Mouse (Mus musculus) MEL (cell line): ENCODE results near the gene Gm10031.

Source experiments
- CTCF ChIP-seq, 3 experiments: IDR thresholded peaks in 2 of 3; conservative IDR thresholded peaks in 1 of 3; 2 replicates each; pipeline ENCODE4 v1.5.1; 2011 to 2012; ENCODE audit warnings: low read length in 3 of 3, low read depth in 2 of 3, mild to moderate bottlenecking in 2 of 3, improper control_type of control experiment in 1 of 3, inconsistent platforms in 1 of 3, mixed read lengths in 1 of 3, moderate library complexity in 1 of 3; ENCODE audit not compliant: control insufficient read depth in 1 of 3, insufficient read depth in 1 of 3, poor library complexity in 1 of 3, severe bottlenecking in 1 of 3
- GATA1 ChIP-seq: IDR thresholded peaks from 2 replicates; pipeline ENCODE4 v1.6.1; 2011; ENCODE audit warnings: low read depth, low read length, improper control_type of control experiment
- HCFC1 ChIP-seq: IDR thresholded peaks from 2 replicates; pipeline ENCODE4 v1.6.1; 2012; ENCODE audit warnings: low read depth, mild to moderate bottlenecking, inconsistent platforms, low read length, improper control_type of control experiment, moderate library complexity
- JUND ChIP-seq: IDR thresholded peaks from 2 replicates; pipeline ENCODE4 v1.6.1; 2011; ENCODE audit warnings: low read depth, mild to moderate bottlenecking, improper control_type of control experiment, low read length
- MAX ChIP-seq: IDR thresholded peaks from 2 replicates; pipeline ENCODE4 v1.6.1; 2011; ENCODE audit warnings: low read length, improper control_type of control experiment
- MEF2A ChIP-seq: IDR thresholded peaks from 2 replicates; pipeline ENCODE4 v1.6.1; 2014; ENCODE audit warnings: low read depth, mild to moderate bottlenecking, inconsistent platforms, low read length, improper control_type of control experiment; ENCODE audit not compliant: poor library complexity, insufficient replicate concordance, severe bottlenecking; ENCODE audit errors: extremely low read depth
- MYB ChIP-seq: IDR thresholded peaks from 2 replicates; pipeline ENCODE4 v1.6.1; 2011; ENCODE audit warnings: mild to moderate bottlenecking, low read depth, low read length, improper control_type of control experiment
- MYC ChIP-seq: IDR thresholded peaks from 2 replicates; pipeline ENCODE4 v1.6.1; 2011; ENCODE audit warnings: low read depth, mild to moderate bottlenecking, low read length, improper control_type of control experiment, moderate library complexity
- NELFE ChIP-seq: IDR thresholded peaks from 2 replicates; pipeline ENCODE4 v1.6.1; 2011; ENCODE audit warnings: low read depth, low read length, improper control_type of control experiment
- POLR2A ChIP-seq, 2 experiments: IDR thresholded peaks; 2 replicates each; pipeline ENCODE4 v1.6.1; 2011 to 2012; ENCODE audit warnings: low read length in 2 of 2, mild to moderate bottlenecking in 2 of 2, control low read depth in 1 of 2, improper control_type of control experiment in 1 of 2, low read depth in 1 of 2, moderate library complexity in 1 of 2; ENCODE audit not compliant: control insufficient read depth in 1 of 2, insufficient read depth in 1 of 2, poor library complexity in 1 of 2
- RAD21 ChIP-seq: IDR thresholded peaks from 2 replicates; pipeline ENCODE4 v1.6.1; 2011; ENCODE audit warnings: mild to moderate bottlenecking, low read depth, low read length, improper control_type of control experiment
- RCOR1 ChIP-seq: IDR thresholded peaks from 2 replicates; pipeline ENCODE4 v1.6.1; 2012; ENCODE audit warnings: low read depth, mild to moderate bottlenecking, inconsistent platforms, low read length, improper control_type of control experiment
- TCF12 ChIP-seq: IDR thresholded peaks from 2 replicates; pipeline ENCODE4 v1.6.1; 2014; ENCODE audit warnings: low read depth, mild to moderate bottlenecking, inconsistent platforms, low read length, improper control_type of control experiment, moderate library complexity

- no peak for TF ChIP-seq POLR2A (IDR thresholded peaks at IDR 0.05; ENCODE audit: control insufficient read depth in 1 of 2, insufficient read depth in 1 of 2, low read depth in 1 of 2, low read length in 2 of 2, poor library complexity in 1 of 2)
- no peak for TF ChIP-seq MEF2A
- TF ChIP-seq HCFC1 = no peak
- TF ChIP-seq GATA1 = no peak
- no peak for TF ChIP-seq CTCF (IDR thresholded peaks at IDR 0.05 in 2 of 3, conservative IDR thresholded peaks at IDR 0.05 in 1 of 3; ENCODE audit: control insufficient read depth in 1 of 3, insufficient read depth in 1 of 3, low read depth in 2 of 3, low read length in 3 of 3, poor library complexity in 1 of 3, severe bottlenecking in 1 of 3)
- no peak for TF ChIP-seq RAD21
- no peak for TF ChIP-seq JUND
- TF ChIP-seq MYC = no peak
- TF ChIP-seq RCOR1 = no peak
- no peak for TF ChIP-seq MAX
- TF ChIP-seq NELFE = no peak
- TF ChIP-seq TCF12 = no peak
- no peak for TF ChIP-seq MYB
These were observed 26.9 kb upstream of the Gm10031 start for GRCm38 (mm10) chr1:156496910-156497309.
